In the genomic region with DNA sequence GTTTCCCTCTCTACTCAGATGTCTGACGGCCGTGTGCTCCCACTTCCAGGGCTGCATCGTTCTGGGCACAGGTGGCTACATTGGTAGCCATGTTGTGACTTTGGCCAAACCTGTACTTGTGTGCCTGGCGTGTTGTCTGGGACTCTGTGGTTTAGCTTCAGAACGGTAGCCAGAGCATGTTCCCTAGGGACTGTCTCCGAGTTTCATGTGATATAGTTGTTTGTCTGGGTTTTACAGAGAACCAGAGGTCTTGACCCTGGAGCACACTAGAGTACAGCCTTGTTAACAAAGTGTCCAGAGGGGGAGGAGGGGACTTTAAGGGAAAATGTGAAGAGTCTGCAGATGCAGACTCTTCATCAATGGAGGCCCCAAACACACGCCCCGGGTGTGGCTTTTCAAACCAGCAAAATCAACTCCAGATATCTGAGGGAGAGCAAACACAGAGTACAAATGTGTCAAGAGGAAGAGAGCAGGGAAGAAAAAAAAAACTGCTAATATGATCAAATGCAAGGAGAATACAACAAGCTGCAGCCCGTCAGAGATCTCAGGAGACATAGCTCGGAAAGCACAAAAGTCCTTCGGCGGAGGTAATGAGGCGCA, we compare ENCODE assay signal across 11 mouse cellular contexts.
DNase-seq lines count a peak whose midpoint lies in the region; ATAC-seq and TF ChIP-seq lines count a peak whose summit lies in the region.
"Had no signal": no experiment of that assay in that cellular context is flagged by ENCODE, and none has a peak within 500 bp of the region (broad histone marks: within the 10 kb centered on the region; RNA-seq: fewer than 3 reads in every experiment).

No protein-coding gene starts in this region.

- H3K4me2 ChIP-seq in forebrain, embryonic 12.5 days, result no peak overlapping the region
- no peak overlapping the region for H3K4me2 ChIP-seq in kidney, embryonic 16.5 days (replicated peaks; ENCODE audit: low read depth, low read length)
- no peak overlapping the region for H3K4me2 ChIP-seq in limb, embryonic 15.5 days
- no peak overlapping the region for H3K4me2 ChIP-seq in intestine, postnatal 0 days (replicated peaks; ENCODE audit: low read depth)

- H3K9me3 ChIP-seq in forebrain, embryonic 10.5 days, result no peaks in the 10 kb centered on the region
- no peaks in the 10 kb centered on the region for H3K9me3 ChIP-seq in forebrain, embryonic 12.5 days
- no peaks in the 10 kb centered on the region for H3K9me3 ChIP-seq in kidney, embryonic 16.5 days (ENCODE audit: low read length)
- no peaks in the 10 kb centered on the region for H3K9me3 ChIP-seq in limb, embryonic 15.5 days
- H3K9me3 ChIP-seq in intestine, postnatal 0 days (ENCODE audit: control insufficient read depth), result no peaks in the 10 kb centered on the region

- TF ChIP-seq POLR2A in thymus, adult 2 months (IDR thresholded peaks at IDR 0.05; ENCODE audit: control insufficient read depth, extremely low read depth, insufficient read depth, low read length, poor library complexity), result no peak

- H3K9ac ChIP-seq in forebrain, embryonic 12.5 days, result no peak overlapping the region
- no peak overlapping the region for H3K9ac ChIP-seq in kidney, embryonic 16.5 days (replicated peaks; ENCODE audit: low read length)
- H3K9ac ChIP-seq in limb, embryonic 15.5 days, result no peak overlapping the region
- no peak overlapping the region for H3K9ac ChIP-seq in intestine, postnatal 0 days (ENCODE audit: low read depth, low read length)

- no peak for DNase-seq in forebrain, embryonic 10.5 days (ENCODE audit: extremely low spot score, low spot score)
- no peak for DNase-seq in kidney, postnatal 10 days
- DNase-seq in embryo, embryonic 10.5 days (ENCODE audit: low spot score), result peak; percentile 65
- DNase-seq in thymus, adult 2 months, result no peak
- DNase-seq: cerebellum, adult 11-12 months; lung, postnatal 36 days; thymus, postnatal 4 days had no signal

- 64% methylated on average over 13 of the region's 13 CpGs for WGBS in forebrain, embryonic 10.5 days
- WGBS in forebrain, embryonic 12.5 days, result 63% methylated on average over 13 of the region's 13 CpGs
- WGBS in kidney, embryonic 16.5 days, result 33% methylated on average over 13 of the region's 13 CpGs
- 44% methylated on average over 13 of the region's 13 CpGs for WGBS in limb, embryonic 15.5 days
- WGBS in thymus, adult 2 months, result 93% methylated on average over 13 of the region's 13 CpGs
- 57% methylated on average over 13 of the region's 13 CpGs for WGBS in intestine, postnatal 0 days

- no peak overlapping the region for H3K4me3 ChIP-seq in forebrain, embryonic 10.5 days
- H3K4me3 ChIP-seq in forebrain, embryonic 12.5 days (replicated peaks), result no peak overlapping the region
- H3K4me3 ChIP-seq in kidney, embryonic 16.5 days (ENCODE audit: low read length), result no peak overlapping the region
- no peak overlapping the region for H3K4me3 ChIP-seq in limb, embryonic 15.5 days
- H3K4me3 ChIP-seq in thymus, adult 2 months (ENCODE audit: control insufficient read depth, insufficient read depth, low read length), result no peak overlapping the region
- no peak overlapping the region for H3K4me3 ChIP-seq in intestine, postnatal 0 days (ENCODE audit: low read depth, low read length)

- peaks cover 28% of the 10 kb centered on the region for H3K4me1 ChIP-seq in forebrain, embryonic 10.5 days
- peaks cover 22% of the 10 kb centered on the region for H3K4me1 ChIP-seq in forebrain, embryonic 12.5 days
- H3K4me1 ChIP-seq in kidney, embryonic 16.5 days (ENCODE audit: insufficient read depth, low read length), result peaks cover 26% of the 10 kb centered on the region
- H3K4me1 ChIP-seq in limb, embryonic 15.5 days, result peaks cover 34% of the 10 kb centered on the region
- no peaks in the 10 kb centered on the region for H3K4me1 ChIP-seq in thymus, adult 2 months (replicated peaks; ENCODE audit: control insufficient read depth, insufficient read depth, low read length)
- H3K4me1 ChIP-seq in intestine, postnatal 0 days (replicated peaks; ENCODE audit: control insufficient read depth, insufficient read depth, low read length), result no peaks in the 10 kb centered on the region

- ATAC-seq in forebrain, embryonic 12.5 days (ENCODE audit: low FRiP score), result no peak
- no peak for ATAC-seq in kidney, embryonic 16.5 days (ENCODE audit: low FRiP score, low TSS enrichment)
- ATAC-seq in limb, embryonic 15.5 days (ENCODE audit: insufficient number of reproducible peaks, low FRiP score, low TSS enrichment, low read depth), result no peak
- no peak for ATAC-seq in intestine, postnatal 0 days

- no peaks in the 10 kb centered on the region for H3K36me3 ChIP-seq in forebrain, embryonic 10.5 days (replicated peaks)
- H3K36me3 ChIP-seq in forebrain, embryonic 12.5 days (replicated peaks), result no peaks in the 10 kb centered on the region
- no peaks in the 10 kb centered on the region for H3K36me3 ChIP-seq in kidney, embryonic 16.5 days (ENCODE audit: insufficient read depth, low read length)
- H3K36me3 ChIP-seq in limb, embryonic 15.5 days, result no peaks in the 10 kb centered on the region
- H3K36me3 ChIP-seq in thymus, adult 2 months (ENCODE audit: control insufficient read depth, insufficient read depth, low read length), result no peaks in the 10 kb centered on the region
- H3K36me3 ChIP-seq in intestine, postnatal 0 days (ENCODE audit: control insufficient read depth, insufficient read depth), result no peaks in the 10 kb centered on the region

- peak overlapping the region; percentile 70; the same call in 1 of the 2 replicates for H3K27ac ChIP-seq in forebrain, embryonic 10.5 days
- no peak overlapping the region for H3K27ac ChIP-seq in forebrain, embryonic 12.5 days
- H3K27ac ChIP-seq in kidney, embryonic 16.5 days (ENCODE audit: low read length), result peak overlapping the region; percentile 45; the same call in 1 of the 2 replicates
- H3K27ac ChIP-seq in limb, embryonic 15.5 days, result peak overlapping the region; percentile 65
- H3K27ac ChIP-seq in thymus, adult 2 months (ENCODE audit: control insufficient read depth, insufficient read depth, low read length), result no peak overlapping the region
- H3K27ac ChIP-seq in intestine, postnatal 0 days (ENCODE audit: low read depth, low read length), result no peak overlapping the region

- H3K27me3 ChIP-seq in forebrain, embryonic 10.5 days (ENCODE audit: poor library complexity, severe bottlenecking), result 0 out of 2 replicates have a peak, but pooled peaks cover 4% of the 10 kb centered on the region
- H3K27me3 ChIP-seq in forebrain, embryonic 12.5 days, result 0 out of 2 replicates have a peak, but pooled peaks cover 3% of the 10 kb centered on the region
- H3K27me3 ChIP-seq in kidney, embryonic 16.5 days (ENCODE audit: insufficient read depth, low read length), result no peaks in the 10 kb centered on the region
- H3K27me3 ChIP-seq in limb, embryonic 15.5 days, result no peaks in the 10 kb centered on the region
- no peaks in the 10 kb centered on the region for H3K27me3 ChIP-seq in thymus, adult 2 months (ENCODE audit: control insufficient read depth, insufficient read depth, low read length)
- no peaks in the 10 kb centered on the region for H3K27me3 ChIP-seq in intestine, postnatal 0 days (replicated peaks; ENCODE audit: control insufficient read depth, insufficient read depth, low read length)

- no peak for TF ChIP-seq CTCF in thymus, adult 2 months (IDR thresholded peaks at IDR 0.05; ENCODE audit: borderline replicate concordance, control insufficient read depth, extremely low read depth, insufficient read depth, low read length, poor library complexity)
- TF ChIP-seq CTCF in intestine, postnatal 0 days (IDR thresholded peaks at IDR 0.05; ENCODE audit: low read depth), result no peak

Comparison
In these comparisons a context has a peak if more than half of its experiments do, and no peak if none do; other contexts are left out.
1. H3K27ac ChIP-seq: peak in forebrain, embryonic 10.5 days (single experiment), kidney, embryonic 16.5 days (single experiment) and limb, embryonic 15.5 days (single experiment); none in forebrain, embryonic 12.5 days (single experiment), thymus, adult 2 months (single experiment) and intestine, postnatal 0 days (single experiment).